Mouse (Mus musculus) cerebellum, adult (tissue): ENCODE data around the gene Foxd1.

Experiments
- ATAC-seq: cut with Nextera tagmentation; 2 replicates; pipeline ENCODE4 v1.9.2; 2017; ENCODE audit warnings: mild to moderate bottlenecking, moderate library complexity, mixed read lengths; ENCODE audit not compliant: insufficient number of reproducible peaks, low FRiP score, low TSS enrichment

Foxd1 gene

DNA sequence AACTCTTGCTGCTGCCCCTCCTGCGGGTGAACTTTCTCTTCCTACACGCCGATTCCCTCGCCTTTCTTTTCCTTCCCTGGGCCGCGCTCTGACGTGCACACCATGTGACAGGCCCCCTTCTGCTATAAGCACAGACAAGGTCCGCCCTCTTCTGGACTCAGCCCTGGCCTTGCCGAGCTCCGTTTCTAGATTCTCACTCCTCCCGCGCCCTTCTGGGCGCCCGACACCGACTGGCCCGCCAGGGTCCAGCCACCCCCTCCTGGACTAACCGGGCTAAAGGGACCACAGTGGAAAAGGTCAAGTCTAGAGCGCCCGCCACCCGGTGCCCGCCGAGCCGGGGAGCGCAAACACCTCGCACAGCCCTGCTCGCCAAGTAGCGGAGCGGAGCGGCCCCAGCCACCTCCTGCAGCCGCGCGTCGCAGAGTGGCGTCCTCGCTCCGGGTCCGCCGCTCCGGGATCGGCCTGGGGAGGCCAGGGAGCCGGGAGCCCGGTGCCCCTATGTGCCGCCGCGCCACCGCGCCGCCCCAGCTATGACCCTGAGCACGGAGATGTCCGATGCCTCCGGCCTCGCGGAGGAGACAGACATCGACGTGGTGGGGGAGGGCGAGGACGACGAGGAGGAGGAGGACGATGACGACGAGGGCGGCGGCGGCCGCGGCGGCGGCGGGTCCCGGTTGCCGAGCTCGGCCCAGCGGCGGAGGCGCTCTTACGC, at the start of gene Foxd1:
TSS of gene Foxd1 (plus strand) at position 153 of the 712 bp plus-strand sequence.
- 0 out of 2 replicates have a peak, but pooled peaks have one; percentile 31 for ATAC-seq

DNA sequence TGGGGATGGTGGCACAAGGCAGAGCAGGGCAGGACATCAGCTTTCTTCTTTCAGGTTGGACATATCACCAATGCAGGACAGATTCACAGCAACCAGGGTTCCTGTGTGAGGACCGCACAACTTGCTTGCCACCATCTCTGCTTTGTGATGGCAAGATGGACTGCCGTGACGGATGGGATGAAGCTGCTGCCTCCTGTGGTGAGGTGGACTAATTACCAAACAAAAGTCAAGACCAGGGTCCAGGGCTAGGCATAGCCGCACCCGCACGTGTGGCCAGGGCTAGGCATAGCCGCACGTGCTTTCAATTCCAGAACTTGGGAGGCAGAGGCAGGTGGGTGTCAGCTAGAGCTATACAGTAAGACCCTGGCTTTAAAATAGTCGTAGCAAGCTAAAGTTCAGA, 48.8 kb upstream of the Foxd1 start:
- ATAC-seq, result no peak

DNA sequence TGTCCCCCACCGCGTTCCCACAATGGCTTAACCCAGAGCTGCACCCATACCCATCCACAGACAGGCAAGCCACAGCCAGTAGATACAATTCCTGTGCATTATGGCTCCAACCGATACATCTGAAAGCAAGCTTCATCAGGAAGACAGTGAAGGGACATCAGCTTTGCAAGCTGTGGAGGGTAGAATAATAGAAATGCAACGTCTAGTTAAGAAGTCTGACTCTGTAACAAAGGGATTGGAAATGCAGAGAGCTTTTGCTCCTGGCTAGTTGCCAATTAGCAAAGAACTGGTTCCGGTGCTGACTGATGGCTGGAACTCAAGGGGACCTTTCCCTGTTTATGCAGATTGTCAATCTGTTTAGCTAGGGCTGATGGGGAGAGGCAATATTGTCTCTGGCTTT, 47.6 kb upstream of the Foxd1 start:
- ATAC-seq, result no peak

DNA sequence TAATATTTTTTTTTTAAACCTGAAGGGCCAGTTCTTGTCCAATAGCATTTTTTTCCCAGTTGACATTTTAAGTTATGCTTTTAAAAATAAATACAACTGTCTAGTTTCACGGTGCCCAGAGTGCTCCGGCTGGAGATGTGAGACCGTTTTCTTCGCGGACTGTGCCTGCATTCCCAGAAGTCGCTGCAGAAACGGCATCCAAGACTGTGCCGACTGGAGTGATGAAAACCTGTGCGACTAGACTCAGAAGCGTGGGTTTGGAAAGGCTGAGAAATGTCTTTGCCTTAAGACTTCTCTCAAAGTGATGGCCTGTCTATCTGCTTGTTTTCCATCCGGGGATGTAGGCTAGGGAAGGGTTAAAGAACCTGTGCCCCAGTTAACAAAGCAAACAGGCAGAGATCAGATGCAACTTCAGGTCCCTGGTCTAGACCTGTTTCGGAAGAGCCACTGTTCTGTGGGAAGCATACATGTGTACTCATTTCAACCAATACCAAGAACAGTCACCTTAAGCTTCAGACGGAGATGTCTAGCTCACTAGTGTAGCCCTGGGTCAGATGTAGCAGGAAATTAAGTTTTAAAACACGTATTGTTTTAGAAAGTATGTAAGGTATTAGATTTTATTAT, 47.1 kb upstream of the Foxd1 start:
- ATAC-seq, result no peak

DNA sequence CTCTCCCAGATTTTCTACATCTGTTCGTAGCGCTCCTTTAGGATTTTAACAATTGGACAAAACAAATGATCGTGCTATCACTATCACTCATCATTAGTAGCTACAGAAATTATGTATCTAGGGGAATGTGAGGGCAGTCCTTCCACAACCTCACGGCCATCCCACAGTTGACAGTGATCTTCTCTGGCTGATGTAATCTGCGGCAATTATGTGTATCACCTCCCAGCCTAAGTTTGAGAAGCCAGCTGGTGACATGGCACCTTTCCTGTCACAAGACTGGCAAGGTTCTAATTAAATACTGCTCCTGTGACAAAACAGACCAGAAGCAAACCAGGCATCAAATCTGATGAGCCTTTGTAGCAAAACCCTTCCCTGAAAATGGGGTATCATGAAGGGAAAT, 46.0 kb upstream of the Foxd1 start:
- no peak for ATAC-seq

DNA sequence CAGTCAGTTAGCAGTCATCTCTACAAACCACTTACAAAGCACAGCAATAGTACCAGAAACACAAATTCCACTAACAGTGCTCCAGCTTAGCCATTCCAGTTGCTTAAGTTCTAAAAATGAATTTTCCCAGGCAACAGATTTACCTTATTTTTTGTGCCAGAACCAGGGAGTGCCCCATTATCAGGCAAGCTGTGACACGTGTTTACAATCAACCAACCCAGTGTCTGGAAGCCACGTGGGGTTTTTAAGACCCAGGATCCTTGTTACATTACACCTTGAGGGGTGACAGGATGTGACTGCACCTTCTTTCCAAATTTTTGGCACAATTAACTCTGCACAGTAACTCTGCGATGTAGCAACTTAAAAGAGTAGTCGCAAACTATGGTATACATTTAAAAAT, 45.3 kb upstream of the Foxd1 start:
- ATAC-seq, result no peak

DNA sequence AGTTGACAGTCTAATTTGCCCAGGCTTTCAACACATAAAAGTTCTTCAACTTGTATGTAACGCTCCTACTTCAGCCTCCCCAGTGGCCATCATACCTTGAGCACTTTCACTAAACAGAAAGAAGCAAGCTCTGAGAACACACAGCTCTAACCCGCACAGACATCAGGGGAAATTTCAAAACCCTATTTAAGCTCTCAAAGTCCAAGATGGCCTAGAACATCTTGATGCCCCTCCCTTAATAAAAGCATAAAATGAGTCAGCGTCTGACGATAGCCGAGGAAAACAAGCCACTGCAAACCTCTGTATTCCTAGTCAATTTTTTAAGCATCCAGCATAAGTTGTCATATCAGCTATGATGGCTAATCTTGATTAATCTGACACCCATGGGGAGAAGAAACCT, 42.4 kb upstream of the Foxd1 start:
- no peak for ATAC-seq

DNA sequence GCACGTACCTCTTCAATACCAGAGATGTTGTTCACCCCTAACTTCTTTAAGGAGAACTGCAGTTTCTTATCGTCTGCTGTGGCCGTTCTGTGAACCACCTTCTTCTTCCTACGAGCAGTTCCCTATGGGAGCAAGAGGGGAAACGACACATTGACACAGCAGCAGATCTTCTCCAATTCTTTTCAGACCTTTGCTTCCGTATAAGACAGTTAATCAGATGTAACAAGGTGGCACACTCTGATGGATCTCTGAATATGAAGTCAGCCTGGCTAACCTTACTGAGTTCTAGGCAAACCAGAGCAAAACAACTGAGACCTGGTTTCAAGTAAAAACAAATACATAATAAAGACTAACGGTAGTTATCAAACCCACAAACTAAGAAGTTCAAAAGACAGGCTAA, 40.4 kb upstream of the Foxd1 start:
- ATAC-seq, result no peak

DNA sequence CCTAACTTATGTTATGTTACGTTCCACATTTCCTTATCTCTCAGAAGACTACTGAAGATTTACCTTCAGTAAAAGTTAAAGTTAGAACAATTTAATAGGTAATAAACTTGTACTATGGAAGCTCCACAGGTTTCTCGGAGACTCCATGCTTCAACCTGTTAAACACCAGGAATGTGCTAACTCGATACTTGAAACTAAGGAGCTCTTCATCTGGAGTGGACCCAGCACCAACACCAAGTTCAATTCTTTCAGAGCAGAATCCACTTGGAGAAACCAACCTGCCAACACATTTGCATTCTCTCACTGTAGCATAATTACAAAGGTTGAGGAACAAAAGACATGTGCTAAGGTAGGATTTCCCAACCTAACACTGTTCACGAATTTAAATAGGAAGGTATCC, 38.9 kb upstream of the Foxd1 start:
- ATAC-seq, result no peak

DNA sequence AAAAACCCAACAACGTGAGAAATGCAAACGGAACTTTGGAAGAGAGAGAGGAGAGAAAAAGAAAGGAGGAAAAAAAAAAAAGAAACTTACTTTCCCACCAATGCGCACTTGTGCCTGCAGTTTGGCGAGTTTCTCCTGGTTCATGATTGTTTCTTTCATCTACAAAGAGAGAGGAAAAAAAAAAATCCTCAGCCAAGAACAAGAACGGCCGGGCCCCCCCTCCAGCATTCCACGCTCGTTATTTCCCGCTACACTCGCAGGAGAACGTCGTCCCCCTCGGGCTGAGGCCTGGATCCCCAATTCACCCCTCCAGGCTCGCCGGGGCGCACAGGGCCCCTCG, 37.9 kb upstream of the Foxd1 start:
- ATAC-seq, result no peak

DNA sequence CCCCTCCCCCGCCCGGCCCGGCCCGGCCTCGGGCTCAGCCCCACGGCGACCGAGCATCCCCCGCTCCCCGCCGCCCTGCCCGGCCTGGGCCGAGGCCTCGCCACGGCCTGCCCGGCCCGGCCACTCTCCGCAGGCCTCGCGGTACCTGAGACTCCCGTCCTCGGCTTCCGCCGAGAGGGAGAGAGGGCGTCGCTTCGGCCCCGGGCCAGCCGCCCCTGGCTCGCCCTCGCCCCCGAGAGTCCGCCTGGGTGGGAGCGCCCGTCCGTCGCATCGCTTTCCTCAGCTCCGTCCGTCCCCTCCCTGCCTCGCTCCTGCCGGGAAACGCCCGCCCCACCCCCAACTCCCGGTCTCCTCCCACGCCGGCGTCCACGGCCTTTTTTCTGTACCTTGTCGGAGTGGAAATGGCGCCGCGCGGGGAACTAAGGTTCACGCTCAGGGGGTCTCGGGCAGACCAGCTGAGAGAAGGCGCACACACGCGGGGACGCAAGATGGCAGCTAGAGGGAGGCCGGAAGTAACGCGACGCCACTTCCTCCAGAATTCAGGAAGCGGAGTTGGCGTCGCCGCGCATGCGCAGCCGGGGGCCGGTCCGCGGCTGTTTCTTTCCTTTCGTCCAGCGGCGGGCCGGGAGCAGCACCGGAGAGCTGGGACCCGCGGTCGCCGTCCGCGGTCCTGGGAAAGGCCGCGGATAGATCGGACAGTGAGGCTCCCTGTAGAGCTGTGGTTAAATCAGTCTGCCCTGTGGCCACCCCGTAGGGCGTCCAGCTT, 37.4 kb upstream of the Foxd1 start, which contains the start of gene Btf3:
TSS of gene Btf3 (minus strand) at position 527 of the 766 bp plus-strand sequence.
- peak; percentile 96 for ATAC-seq

DNA sequence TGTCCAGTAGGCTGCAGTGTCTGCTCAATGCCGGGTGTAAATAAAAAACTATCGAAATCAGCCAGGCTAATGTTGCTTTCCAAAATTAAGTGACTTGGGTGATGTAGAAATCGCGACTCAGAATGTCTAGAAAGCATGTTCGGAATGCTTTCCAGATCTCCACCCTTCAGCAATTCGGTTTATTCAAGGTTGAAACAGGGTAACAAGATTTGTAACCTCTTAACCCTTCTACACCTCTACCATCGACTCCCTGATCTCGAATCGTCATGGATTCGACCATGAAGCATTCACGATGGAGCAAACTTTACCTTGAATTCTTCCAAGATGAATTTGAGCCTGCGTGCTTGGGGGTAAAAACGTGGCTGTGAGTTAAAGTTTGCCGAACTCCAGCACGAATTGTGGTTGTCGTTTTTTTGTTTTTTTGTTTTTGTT, 36.8 kb upstream of the Foxd1 start:
- 0 out of 2 replicates have a peak, but pooled peaks have one; percentile 2 for ATAC-seq

DNA sequence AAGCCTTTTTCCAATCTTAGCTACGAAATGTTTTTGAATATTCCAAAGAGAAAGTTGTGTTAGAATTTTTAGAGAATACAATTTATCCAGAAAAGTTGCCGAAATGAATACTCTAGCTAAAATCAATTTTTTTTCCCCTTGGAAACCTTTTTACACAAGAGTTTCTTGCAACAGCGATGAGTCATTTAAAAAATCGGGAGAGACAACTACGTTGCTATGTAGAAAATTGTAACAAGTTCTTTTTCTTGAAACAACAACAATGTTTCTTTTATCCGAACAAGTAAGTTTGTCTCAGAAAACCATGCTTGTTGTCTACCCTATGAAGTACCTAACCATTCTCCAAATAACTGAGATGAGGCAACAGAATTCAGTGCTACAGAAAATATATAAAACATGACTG, 36.1 kb upstream of the Foxd1 start:
- no peak for ATAC-seq

DNA sequence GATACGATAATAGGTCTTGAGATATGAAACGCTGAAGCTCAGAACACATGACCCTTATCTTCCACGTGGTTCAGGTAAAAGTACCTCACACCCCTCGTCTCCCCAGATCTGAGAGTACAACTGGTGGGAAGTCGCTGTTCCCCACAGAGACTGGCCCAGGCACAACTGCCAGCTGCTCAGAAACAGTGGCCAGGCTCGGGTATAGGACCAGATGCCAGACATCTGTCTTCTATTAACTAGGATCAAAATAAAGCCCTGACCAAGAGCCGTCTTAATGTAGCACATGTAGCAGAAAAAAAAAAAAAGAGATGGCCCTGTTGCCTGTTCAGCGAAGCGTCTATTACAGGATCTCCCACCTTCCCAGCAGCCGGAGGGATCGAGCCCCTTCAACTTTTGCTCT, 29.0 kb upstream of the Foxd1 start:
- no peak for ATAC-seq

DNA sequence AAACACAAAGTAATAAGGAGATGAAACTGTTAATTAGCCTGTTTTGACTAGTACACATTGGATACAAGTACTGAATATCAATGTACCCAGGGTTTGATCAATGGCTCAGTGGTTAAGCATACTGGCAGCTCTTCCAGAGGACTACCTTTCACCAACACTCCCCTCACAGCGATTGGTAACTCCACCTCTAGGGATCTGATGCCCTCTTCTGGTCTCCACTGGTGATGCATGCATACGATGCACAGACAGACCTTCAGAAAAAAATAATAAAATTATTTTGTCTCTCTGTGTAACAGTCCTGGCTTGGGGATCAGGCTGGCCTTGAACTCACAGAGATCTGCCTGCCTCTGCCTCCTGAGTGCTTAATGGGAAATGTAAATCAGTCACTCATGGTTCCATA, 21.9 kb upstream of the Foxd1 start:
- ATAC-seq, result no peak

DNA sequence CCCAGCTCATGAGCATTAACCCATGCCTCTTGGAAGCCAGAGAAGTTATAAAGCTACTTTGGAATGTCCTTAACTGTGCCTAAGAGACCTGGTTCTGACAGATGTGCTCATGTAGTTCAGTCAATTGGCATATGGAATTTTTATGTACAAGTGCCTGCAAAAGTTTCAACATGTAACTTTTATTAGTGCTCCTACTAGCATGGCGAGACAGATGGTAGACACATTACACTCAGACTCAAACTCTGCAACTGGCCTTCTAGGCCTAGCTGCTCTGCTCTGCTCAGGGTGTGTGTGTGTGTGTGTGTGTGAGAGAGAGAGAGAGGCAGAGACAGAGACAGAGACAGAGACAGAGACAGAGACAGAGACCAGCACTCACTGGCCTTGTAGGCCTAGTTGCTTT, 17.8 kb upstream of the Foxd1 start:
- ATAC-seq, result no peak

DNA sequence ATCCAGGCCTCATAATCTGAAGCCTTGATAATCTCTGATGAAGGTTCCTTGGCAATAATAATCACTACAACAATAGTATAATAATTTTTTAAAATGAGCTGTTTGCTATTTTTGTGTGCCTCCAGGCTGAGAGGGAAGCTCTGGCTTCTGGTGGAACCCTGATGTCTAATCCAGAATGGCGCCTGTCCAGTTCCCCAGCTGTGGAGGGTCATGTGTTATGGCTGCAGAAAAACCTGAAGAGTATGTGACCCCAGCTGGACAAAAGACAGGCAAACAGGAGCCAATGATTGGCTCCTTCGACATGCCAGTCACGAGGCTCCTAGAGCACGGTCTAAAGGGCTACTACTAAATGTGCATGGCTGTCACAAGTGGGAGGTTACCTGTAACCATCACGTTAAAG, 13.5 kb upstream of the Foxd1 start:
- no peak for ATAC-seq

DNA sequence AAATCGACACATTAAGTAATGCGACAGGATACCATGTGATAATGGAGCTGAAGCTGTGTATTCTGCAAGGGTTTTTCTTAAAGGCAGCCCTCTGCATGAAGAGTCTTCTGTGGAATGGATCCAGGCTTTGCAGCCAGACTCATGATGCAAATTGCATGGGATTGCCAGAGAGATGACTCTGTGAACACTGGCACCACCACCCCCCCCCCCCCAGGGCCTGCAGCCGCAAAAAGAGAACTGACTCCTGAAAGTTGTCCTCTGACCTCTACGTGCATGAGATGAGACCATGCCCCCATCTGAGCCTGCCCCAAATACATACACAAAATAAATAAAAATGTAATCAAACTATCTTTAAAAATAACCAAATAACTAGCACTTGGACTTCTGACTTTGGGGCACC, 4.6 kb upstream of the Foxd1 start:
- ATAC-seq, result no peak

DNA sequence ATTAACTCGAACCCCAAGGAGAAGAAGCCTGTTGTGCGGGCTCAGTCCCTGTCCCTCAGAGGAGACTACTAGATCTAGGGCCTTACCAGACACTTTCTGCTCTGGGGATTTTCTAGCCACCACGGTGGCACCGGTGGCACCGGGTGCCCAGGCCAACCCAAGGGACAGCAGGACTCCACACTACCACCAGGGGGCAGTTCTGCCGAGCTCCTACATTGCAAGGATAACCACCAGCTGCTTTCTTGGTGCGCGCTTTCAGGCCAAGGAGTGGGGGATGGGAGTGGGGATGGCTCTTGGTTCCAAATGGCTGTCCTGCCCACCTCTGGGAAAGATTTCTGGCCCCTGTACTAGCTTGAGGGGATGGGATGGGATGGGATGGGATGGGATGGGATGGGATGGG, 2.5 kb upstream of the Foxd1 start:
- no peak for ATAC-seq

DNA sequence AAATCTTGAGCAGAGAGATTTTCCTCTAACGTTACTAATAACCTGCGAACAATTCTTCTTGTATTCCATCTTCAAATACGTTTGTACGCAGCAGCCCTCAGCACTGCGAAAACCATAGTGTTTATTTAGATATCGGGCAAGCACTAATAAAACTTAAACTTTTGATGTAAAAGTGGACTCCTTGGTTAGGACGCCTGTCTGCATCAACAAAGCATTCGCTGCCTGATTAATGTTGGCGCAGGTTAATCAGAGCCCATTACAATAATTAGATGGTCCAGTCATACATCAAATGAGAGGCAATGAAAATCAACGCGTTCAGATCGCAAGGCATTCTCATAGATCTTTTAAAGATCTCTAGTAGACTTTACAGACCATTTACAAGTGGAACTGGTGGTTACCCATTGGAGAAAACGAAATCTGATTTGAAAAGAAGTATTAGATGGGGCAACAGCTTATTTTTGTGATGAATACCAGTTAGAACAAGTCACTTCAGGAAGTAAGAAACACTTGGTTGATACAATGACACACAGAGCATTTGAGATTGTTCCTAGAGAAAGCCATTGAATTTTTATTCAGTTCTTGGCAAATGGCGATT, 1.6 kb upstream of the Foxd1 start:
- no peak for ATAC-seq

DNA sequence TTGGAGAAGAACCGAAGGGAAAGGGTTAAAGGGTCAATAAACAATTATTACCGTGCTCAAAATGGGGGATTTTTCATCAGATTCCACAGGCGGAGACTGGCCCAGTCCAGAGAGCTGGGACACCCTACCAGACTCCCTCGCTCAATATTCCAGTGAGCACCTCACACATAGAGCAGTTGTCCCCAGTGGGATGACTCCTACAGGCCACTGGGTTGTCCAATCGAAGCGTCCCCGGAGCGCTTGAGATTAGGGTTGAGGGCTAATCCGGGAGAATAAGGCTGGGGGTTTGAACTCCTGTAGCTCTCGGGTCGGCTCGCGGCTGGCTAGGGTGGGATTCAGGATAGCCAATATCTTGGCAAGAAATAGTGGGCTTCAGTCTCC, 343 bp upstream of the Foxd1 start:
- no peak for ATAC-seq
